Mouse (Mus musculus): Measurements from ENCODE around the gene Aoah.

Gene Aoah

GRCm38 (mm10) chr13:21066021-21066420 is 272.1 kb downstream of the Aoah start:
- no peak for DNase-seq (ENCODE audit: low spot score)

GRCm38 (mm10) chr13:21074847-21075246 is 280.9 kb downstream of the Aoah start, which contains the start of gene Olfr1370:
TSS of gene Olfr1370 (minus strand) at chr13:21074947.
- DNase-seq (ENCODE audit: low spot score): no peak

GRCm38 (mm10) chr13:21082686-21083085 is 288.8 kb downstream of the Aoah start:
- DNase-seq (ENCODE audit: low spot score): no peak

Measured in embryo, embryonic 10 days (tissue).